Mouse (Mus musculus): ENCODE data around the gene Mettl25. TPM values are rescaled to one million over a fixed set of nuclear protein-coding genes. Genes with fewer than 3 reads are reported as not detected.

Mettl25 gene
- polyA plus RNA-seq (2021; fragmentation: Nextera tagmentation) = 9.5 and 10.1 TPM in 2 replicates
- long read RNA-seq, experiment 1, partial matches to known transcripts = 2 of 13 reads
- long read RNA-seq, experiment 1, other reads (novel, unspliced or antisense) = 9 of 13 reads
- long read RNA-seq, experiment 2, transcript Mettl25-201 (12 exons, 2,033 nt) = major isoform, 9 of 45 reads
- long read RNA-seq, experiment 2, partial matches to known transcripts = 1 of 45 reads
- long read RNA-seq, experiment 2, other reads (novel, unspliced or antisense) = 34 of 45 reads

GRCm38 (mm10) chr10:105840928-105841888 lies at the start of gene Mettl25, which contains the start of gene Ccdc59:
Mettl25 (minus strand) TSS chr10:105841380.
Ccdc59 (plus strand) TSS chr10:105841067.

Other genes with a start within 250 kb of the Mettl25 start
- 47.6 and 50.5 TPM in 2 replicates for gene Ccdc59, start 313 bp downstream of the Mettl25 start, polyA plus RNA-seq (2021; fragmentation: Nextera tagmentation)